Mouse (Mus musculus) CH12.LX (cell line): ENCODE measurements around the gene Klhl29. TPM values are rescaled to one million over a fixed set of nuclear protein-coding genes. Genes with fewer than 3 reads are reported as not detected.

Experiments used
- DNase-seq: peaks from one replicate; pipeline ENCODE4 v3.0.0-alpha.2; 2013; ENCODE audit errors: extremely low read depth
- H3K27ac ChIP-seq: 2 replicates; pipeline ENCODE4 v1.5.1; 2012; ENCODE audit warnings: low read depth, mild to moderate bottlenecking, control low read depth, moderate library complexity; ENCODE audit not compliant: insufficient read depth
- H3K27me3 ChIP-seq: replicated peaks from 2 replicates; pipeline ENCODE3; 2012; ENCODE audit warnings: inconsistent platforms
- H3K36me3 ChIP-seq, 2 experiments: replicated peaks in 1 of 2; 2 replicates each; pipeline versions ENCODE3 to v1.6.1; 2012; ENCODE audit warnings: inconsistent platforms in 1 of 2, low read length in 1 of 2, mild to moderate bottlenecking in 1 of 2, mixed read lengths in 1 of 2, moderate library complexity in 1 of 2; ENCODE audit not compliant: control insufficient read depth in 1 of 2, insufficient read depth in 1 of 2
- H3K4me1 ChIP-seq, 2 experiments: 2 replicates each; pipeline ENCODE4 v1.6.1; 2012; ENCODE audit warnings: inconsistent platforms in 1 of 2, moderate library complexity in 1 of 2; ENCODE audit not compliant: insufficient read depth in 2 of 2, control insufficient read depth in 1 of 2
- H3K4me2 ChIP-seq: 2 replicates; pipeline ENCODE4 v1.6.1; 2012; ENCODE audit warnings: low read depth, mild to moderate bottlenecking, control low read depth; ENCODE audit not compliant: poor library complexity, insufficient read depth, severe bottlenecking
- H3K4me3 ChIP-seq, 3 experiments: fragments of 150-350 bp in 1 of 3; sonication (generic) in 1 of 3; replicated peaks in 1 of 3; 2 replicates each; pipeline versions ENCODE3 to v1.5.1; 2011 to 2012; ENCODE audit warnings: low read depth in 2 of 3, low read length in 2 of 3, mild to moderate bottlenecking in 2 of 3, moderate library complexity in 2 of 3, control low read depth in 1 of 3, improper control_type of control experiment in 1 of 3, inconsistent platforms in 1 of 3, mixed read lengths in 1 of 3; ENCODE audit not compliant: poor library complexity in 1 of 3
- H3K79me2 ChIP-seq: replicated peaks from 2 replicates; pipeline ENCODE4 v1.6.1; 2012; ENCODE audit warnings: mild to moderate bottlenecking, moderate library complexity; ENCODE audit not compliant: control insufficient read depth, poor library complexity, insufficient read depth, severe bottlenecking; ENCODE audit errors: extremely low read depth
- H3K9ac ChIP-seq: 2 replicates; pipeline ENCODE4 v1.6.1; 2012; ENCODE audit warnings: low read depth, mild to moderate bottlenecking, control low read depth, moderate library complexity; ENCODE audit not compliant: insufficient read depth
- H3K9me3 ChIP-seq: replicated peaks from 2 replicates; pipeline ENCODE3; 2012; ENCODE audit warnings: low read length, inconsistent platforms, mixed read lengths
- BHLHE40 ChIP-seq: IDR thresholded peaks from 2 replicates; pipeline ENCODE4 v1.6.1; 2011; ENCODE audit warnings: mild to moderate bottlenecking, low read depth, low read length, improper control_type of control experiment
- CHD1 ChIP-seq: IDR thresholded peaks from 2 replicates; pipeline ENCODE4 v1.6.1; 2012; ENCODE audit warnings: low read depth, low read length, improper control_type of control experiment, inconsistent platforms
- CHD2 ChIP-seq: IDR thresholded peaks from 2 replicates; pipeline ENCODE4 v1.6.1; 2011; ENCODE audit warnings: low read length, improper control_type of control experiment
- CTCF ChIP-seq, 2 experiments: IDR thresholded peaks in 1 of 2; conservative IDR thresholded peaks in 1 of 2; 2 replicates each; pipeline ENCODE4 v1.5.1; 2011 to 2012; ENCODE audit warnings: low read depth in 2 of 2, low read length in 2 of 2, improper control_type of control experiment in 1 of 2, inconsistent platforms in 1 of 2, mild to moderate bottlenecking in 1 of 2, moderate library complexity in 1 of 2
- E2F4 ChIP-seq: IDR thresholded peaks from 2 replicates; pipeline ENCODE4 v1.6.1; 2011; ENCODE audit warnings: low read depth, low read length, improper control_type of control experiment; ENCODE audit not compliant: insufficient replicate concordance
- ELF1 ChIP-seq: IDR thresholded peaks from 2 replicates; pipeline ENCODE4 v1.6.1; 2014; ENCODE audit warnings: low read depth, mild to moderate bottlenecking, inconsistent platforms, low read length, improper control_type of control experiment
- ETS1 ChIP-seq: conservative IDR thresholded peaks from 2 replicates; pipeline ENCODE4 v1.6.1; 2012; ENCODE audit warnings: low read depth, mild to moderate bottlenecking, inconsistent platforms, low read length, improper control_type of control experiment, moderate library complexity
- GABPA ChIP-seq: IDR thresholded peaks from 2 replicates; pipeline ENCODE4 v1.6.1; 2012; ENCODE audit warnings: low read depth, low read length, improper control_type of control experiment, inconsistent platforms; ENCODE audit not compliant: insufficient replicate concordance
- HCFC1 ChIP-seq: IDR thresholded peaks from 2 replicates; pipeline ENCODE4 v1.6.1; 2012; ENCODE audit warnings: low read depth, mild to moderate bottlenecking, inconsistent platforms, low read length, improper control_type of control experiment
- IRF4 ChIP-seq: IDR thresholded peaks from 2 replicates; pipeline ENCODE4 v1.6.1; 2014; ENCODE audit warnings: low read depth, mild to moderate bottlenecking, inconsistent platforms, low read length, improper control_type of control experiment
- JUN ChIP-seq: IDR thresholded peaks from 2 replicates; pipeline ENCODE4 v1.6.1; 2011; ENCODE audit warnings: low read depth, mild to moderate bottlenecking, low read length, improper control_type of control experiment, moderate library complexity; ENCODE audit not compliant: insufficient read depth
- MAX ChIP-seq: IDR thresholded peaks from 2 replicates; pipeline ENCODE4 v1.6.1; 2011; ENCODE audit warnings: low read length, improper control_type of control experiment
- MAZ ChIP-seq: IDR thresholded peaks from 2 replicates; pipeline ENCODE4 v1.6.1; 2012; ENCODE audit warnings: low read depth, mild to moderate bottlenecking, inconsistent platforms, low read length, improper control_type of control experiment, moderate library complexity
- NRF1 ChIP-seq: IDR thresholded peaks from 2 replicates; pipeline ENCODE4 v1.6.1; 2014; ENCODE audit warnings: low read depth, mild to moderate bottlenecking, inconsistent platforms, low read length, improper control_type of control experiment, moderate library complexity
- TBP ChIP-seq: conservative IDR thresholded peaks from 2 replicates; pipeline ENCODE4 v1.6.1; 2011; ENCODE audit warnings: low read depth, low read length, improper control_type of control experiment
- TCF12 ChIP-seq: IDR thresholded peaks from 2 replicates; pipeline ENCODE4 v1.6.1; 2014; ENCODE audit warnings: low read depth, mild to moderate bottlenecking, inconsistent platforms, low read length, improper control_type of control experiment
- USF1 ChIP-seq: IDR thresholded peaks from 2 replicates; pipeline ENCODE4 v1.6.1; 2014; ENCODE audit warnings: low read depth, mild to moderate bottlenecking, inconsistent platforms, low read length, improper control_type of control experiment
- ZKSCAN1 ChIP-seq: IDR thresholded peaks from 2 replicates; pipeline ENCODE4 v1.6.1; 2012; ENCODE audit warnings: low read depth, inconsistent platforms, low read length, improper control_type of control experiment, borderline replicate concordance
- ZNF384 ChIP-seq: IDR thresholded peaks from 2 replicates; pipeline ENCODE4 v1.6.1; 2012; ENCODE audit warnings: low read depth, low read length, improper control_type of control experiment, inconsistent platforms
- dilution Hi-C: fragments of 300-500 bp; cut with MboI; formaldehyde crosslinking; loops from 2 replicates; pipeline ENCODE4 v1.14.3; 2020; ENCODE audit warnings: low sequenced_read_pairs; ENCODE audit not compliant: extremely low pct_unique_long_range_greater_than_20kb, extremely low pct_ligation_motif_present
- in situ Hi-C: fragments of 300-500 bp; cut with MboI; formaldehyde crosslinking; loops from 3 replicates; pipeline ENCODE4 v1.14.3; 2019; ENCODE audit warnings: low sequenced_read_pairs, low pct_ligation_motif_present, low pct_unique_long_range_greater_than_20kb, mixed read lengths
- polyA plus RNA-seq: library from polyadenylated mRNA; unstranded; fragments of >175 nt; gene quantifications from 2 replicates; pipeline ENCODE4 v1.2.1, GENCODE M21; 2012; ENCODE audit warnings: low read depth; ENCODE audit not compliant: insufficient read length
- total RNA-seq, 2 experiments: library from RNA; depleted of rRNA; stranded (reverse); fragments of 300-350 nt in 1 of 2; fragments of >200 nt in 1 of 2; gene quantifications; 2 replicates each; pipeline ENCODE4 v1.2.3; 2012 to 2014

The Klhl29 gene
- total and polyA plus RNA-seq, 3 experiments: 0.04 TPM; not detected in 2

DNA sequence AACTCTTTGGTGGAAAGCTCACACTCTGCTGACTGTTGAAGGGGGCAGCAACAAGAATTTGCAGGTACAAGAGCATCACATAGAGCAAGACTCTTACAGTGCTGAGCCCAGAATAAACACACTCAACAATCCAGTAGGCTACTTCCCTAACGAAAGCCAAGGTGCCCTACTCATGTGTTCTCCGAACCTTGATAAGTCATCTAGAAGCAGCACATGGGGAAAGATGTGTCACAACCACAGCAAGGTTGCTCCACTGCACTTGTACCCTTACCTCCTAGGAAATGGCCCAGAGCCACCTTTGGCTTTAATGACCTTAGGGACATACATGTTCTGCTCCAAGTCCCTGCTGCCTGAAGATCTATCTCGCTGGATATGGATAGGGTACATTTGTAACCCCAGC lies 105.0 kb downstream of the Klhl29 start:
- no peaks in the 10 kb centered on the region for H3K9me3 ChIP-seq
- no peaks in the 10 kb centered on the region for H3K36me3 ChIP-seq
- peaks cover 0 to 12% of the 10 kb centered on the region in 2 experiments; a peak in 1 of 4 replicates for H3K4me1 ChIP-seq
- no peak overlapping the region for H3K4me2 ChIP-seq
- no peak overlapping the region for H3K9ac ChIP-seq
- no peaks in the 10 kb centered on the region for H3K79me2 ChIP-seq
- no peak overlapping the region for H3K27ac ChIP-seq
- no peak for DNase-seq
- dilution Hi-C loops: no loop called here
- in situ Hi-C loops: no loop called here
- H3K4me3 ChIP-seq: no peak overlapping the region
- H3K27me3 ChIP-seq: no peaks in the 10 kb centered on the region
- no peak for TF ChIP-seq JUN
- TF ChIP-seq CHD2: no peak
- TF ChIP-seq USF1: no peak
- no peak for TF ChIP-seq GABPA
- no peak for TF ChIP-seq MAX
- TF ChIP-seq ZNF384: no peak
- TF ChIP-seq NRF1: no peak
- no peak for TF ChIP-seq IRF4
- no peak for TF ChIP-seq CHD1
- no peak for TF ChIP-seq ZKSCAN1
- TF ChIP-seq MAZ: no peak
- TF ChIP-seq E2F4: no peak
- no peak for TF ChIP-seq ETS1

DNA sequence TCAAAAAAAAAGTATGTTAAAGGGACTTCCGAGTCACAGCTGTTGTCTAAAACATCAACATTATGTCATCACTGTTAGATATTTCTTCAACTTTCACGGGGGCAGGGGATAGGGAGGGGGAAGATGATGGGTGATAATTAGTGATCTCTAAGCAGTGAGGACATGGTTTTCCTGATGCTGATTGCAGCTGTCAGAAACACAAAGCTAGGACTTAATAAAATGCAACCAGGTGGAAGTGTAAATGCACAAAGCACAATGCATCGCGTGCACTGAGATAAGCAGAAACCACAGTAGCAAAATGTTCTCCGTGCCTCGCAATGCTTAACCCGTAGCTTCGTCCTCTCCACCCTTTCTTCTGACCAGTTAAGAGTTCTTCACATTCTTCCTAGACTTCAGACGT lies 105.5 kb downstream of the Klhl29 start:
- Histone ChIP-seq H3K4me1 (peaks cover 0 to 12% of the 10 kb centered on the region in 2 experiments; a peak in 1 of 4 replicates), H3K27ac (no peak overlapping the region), H3K4me3 (no peak overlapping the region), H3K79me2 (no peaks in the 10 kb centered on the region), H3K27me3 (no peaks in the 10 kb centered on the region), H3K36me3 (no peaks in the 10 kb centered on the region), H3K9ac (no peak overlapping the region), H3K9me3 (no peaks in the 10 kb centered on the region), H3K4me2 (no peak overlapping the region)
- dilution Hi-C loops (no loop called here), in situ Hi-C loops (no loop called here)
- TF ChIP-seq BHLHE40: no peak
- no peak for TF ChIP-seq IRF4
- no peak for TF ChIP-seq HCFC1
- no peak for DNase-seq

DNA sequence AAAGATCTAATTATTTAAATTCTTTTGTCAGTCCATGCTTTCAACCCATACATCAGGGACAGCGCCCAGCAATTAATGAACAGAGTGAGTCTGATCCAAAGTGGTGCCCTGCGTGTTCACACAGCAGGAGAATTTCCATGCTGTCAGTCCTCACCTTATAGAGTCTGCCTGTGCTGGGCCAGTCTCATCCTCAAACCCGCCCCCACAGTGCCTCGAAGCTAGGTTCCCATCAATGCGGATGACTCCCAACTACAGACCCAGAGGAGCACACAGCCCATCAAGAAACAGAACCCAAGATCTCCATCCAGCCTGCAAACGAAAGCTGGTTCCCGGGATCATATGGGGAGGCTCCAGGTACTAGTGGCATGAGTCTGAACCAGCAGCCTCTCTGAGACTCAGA lies 106.4 kb downstream of the Klhl29 start:
- H3K9me3 ChIP-seq: no peaks in the 10 kb centered on the region
- no peak overlapping the region for H3K27ac ChIP-seq
- H3K9ac ChIP-seq: no peak overlapping the region
- H3K4me2 ChIP-seq: no peak overlapping the region
- peaks cover 0 to 12% of the 10 kb centered on the region in 2 experiments; a peak in 1 of 4 replicates for H3K4me1 ChIP-seq
- dilution Hi-C loops (no loop called here), in situ Hi-C loops (no loop called here)
- no peaks in the 10 kb centered on the region for H3K27me3 ChIP-seq
- H3K36me3 ChIP-seq: no peaks in the 10 kb centered on the region
- no peaks in the 10 kb centered on the region for H3K79me2 ChIP-seq
- H3K4me3 ChIP-seq: no peak overlapping the region
- TF ChIP-seq ZNF384: no peak
- TF ChIP-seq TBP: no peak
- no peak for TF ChIP-seq E2F4
- no peak for TF ChIP-seq CTCF (conservative IDR thresholded peaks at IDR 0.05 in 1 of 2, IDR thresholded peaks at IDR 0.05 in 1 of 2; ENCODE audit: low read depth in 2 of 2, low read length in 2 of 2)
- TF ChIP-seq TCF12: no peak
- TF ChIP-seq ELF1: no peak
- DNase-seq: no peak
